Mouse (Mus musculus) stomach, embryonic 14.5 days (tissue): ENCODE measurements around the gene Col1a2. TPM values are rescaled to one million over a fixed set of nuclear protein-coding genes. Genes with fewer than 3 reads are reported as not detected.
A peak's percentile ranks its signal among the peaks of the same experiment; 100 is the strongest.

Experiments
- ATAC-seq: fragments of 200-750 bp; cut with Nextera tagmentation; 2 replicates; pipeline ENCODE4 v1.8.0; 2017; ENCODE audit warnings: low read depth, moderate TSS enrichment; ENCODE audit not compliant: insufficient number of reproducible peaks, insufficient read depth, low FRiP score
- H3K27ac ChIP-seq: fragments of 300-500 bp; sonication (generic); 2 replicates; pipeline ENCODE4 v1.5.1; 2014; ENCODE audit warnings: mild to moderate bottlenecking, low read length, moderate library complexity, mixed read lengths
- H3K27me3 ChIP-seq: fragments of 300-500 bp; sonication (generic); 2 replicates; pipeline ENCODE4 v1.6.1; 2014; ENCODE audit warnings: low read length, control low read depth, mixed read lengths; ENCODE audit not compliant: control insufficient read depth, insufficient read depth
- H3K36me3 ChIP-seq: fragments of 300-500 bp; sonication (generic); 2 replicates; pipeline ENCODE4 v1.6.1; 2014; ENCODE audit warnings: mild to moderate bottlenecking, control low read depth, low read length, moderate library complexity, mixed read lengths; ENCODE audit not compliant: control insufficient read depth, insufficient read depth
- H3K4me1 ChIP-seq: fragments of 300-500 bp; sonication (generic); 2 replicates; pipeline ENCODE4 v1.6.1; 2014; ENCODE audit warnings: low read length, control low read depth, mixed read lengths; ENCODE audit not compliant: control insufficient read depth, insufficient read depth
- H3K4me2 ChIP-seq: fragments of 300-500 bp; sonication (generic); replicated peaks from 2 replicates; pipeline ENCODE4 v1.6.1; 2014; ENCODE audit warnings: low read depth, low read length, control low read depth
- H3K4me3 ChIP-seq: fragments of 300-500 bp; sonication (generic); 2 replicates; pipeline ENCODE4 v1.5.1; 2014; ENCODE audit warnings: low read depth, low read length, control low read depth
- H3K9ac ChIP-seq: fragments of 300-500 bp; sonication (generic); replicated peaks from 2 replicates; pipeline ENCODE4 v1.6.1; 2014; ENCODE audit warnings: low read depth, mild to moderate bottlenecking, control low read depth, low read length, moderate library complexity, mixed read lengths
- H3K9me3 ChIP-seq: fragments of 300-500 bp; sonication (generic); 2 replicates; pipeline ENCODE4 v1.6.1; 2016; ENCODE audit warnings: low read depth, low read length, control low read depth; ENCODE audit not compliant: control insufficient read depth
- WGBS: fragments of 180-500 bp; shearing (Covaris S2); extraction: QIAGEN DNeasy Blood & Tissue Kit; methylation state at CpG from one replicate; pipeline ENCODE4 v1.1.7; 2014; 5-methylcytosine and 5-hydroxymethylcytosine counted together
- polyA plus RNA-seq: library from polyadenylated mRNA; unstranded; fragments of >200 nt; fragmentation: Nextera tagmentation; extraction: Ambion mirVana; gene quantifications from 2 replicates; pipeline ENCODE4 v1.2.1, GENCODE M21; 2014

Col1a2 gene
- polyA plus RNA-seq, 1 experiment from 2014 or later = 751 TPM

- no peak overlapping the region for H3K27ac ChIP-seq
- no peak overlapping the region for H3K4me3 ChIP-seq
- H3K9ac ChIP-seq = no peak overlapping the region
- no peaks in the 10 kb centered on the region for H3K9me3 ChIP-seq
- no peak overlapping the region for H3K4me2 ChIP-seq
- no peaks in the 10 kb centered on the region for H3K27me3 ChIP-seq
- H3K4me1 ChIP-seq = no peaks in the 10 kb centered on the region
- no peak for ATAC-seq
- WGBS = 51% methylated on average over 5 of the region's 5 CpGs
- no peaks in the 10 kb centered on the region for H3K36me3 ChIP-seq
Measured at GRCm38 (mm10) chr6:4579620-4580019, 75.0 kb downstream of the Col1a2 start.

GRCm38 (mm10) chr6:4583485-4583884, 78.9 kb downstream of the Col1a2 start:
- ATAC-seq = peak; percentile 79
- Histone ChIP-seq H3K27me3 (no peaks in the 10 kb centered on the region), H3K4me1 (no peaks in the 10 kb centered on the region), H3K9ac (no peak overlapping the region), H3K27ac (no peak overlapping the region), H3K36me3 (no peaks in the 10 kb centered on the region), H3K4me2 (no peak overlapping the region), H3K4me3 (no peak overlapping the region), H3K9me3 (no peaks in the 10 kb centered on the region)
- 36% methylated on average over 6 of the region's 6 CpGs for WGBS

GRCm38 (mm10) chr6:4587946-4588345, 83.3 kb downstream of the Col1a2 start:
- Histone ChIP-seq H3K27me3 (no peaks in the 10 kb centered on the region), H3K4me3 (no peak overlapping the region), H3K9me3 (no peaks in the 10 kb centered on the region), H3K27ac (no peak overlapping the region), H3K9ac (no peak overlapping the region), H3K36me3 (no peaks in the 10 kb centered on the region), H3K4me2 (no peak overlapping the region), H3K4me1 (no peaks in the 10 kb centered on the region)
- WGBS = 78% methylated on average over 4 of the region's 4 CpGs
- no peak for ATAC-seq

- WGBS = 92% methylated on average over 3 of the region's 3 CpGs
- no peaks in the 10 kb centered on the region for H3K4me1 ChIP-seq
- no peaks in the 10 kb centered on the region for H3K27me3 ChIP-seq
- no peak for ATAC-seq
- H3K4me3 ChIP-seq = no peak overlapping the region
- no peak overlapping the region for H3K9ac ChIP-seq
- H3K27ac ChIP-seq = no peak overlapping the region
- H3K4me2 ChIP-seq = no peak overlapping the region
- no peaks in the 10 kb centered on the region for H3K36me3 ChIP-seq
- no peaks in the 10 kb centered on the region for H3K9me3 ChIP-seq
Measured at GRCm38 (mm10) chr6:4588722-4589121, 84.1 kb downstream of the Col1a2 start.

GRCm38 (mm10) chr6:4590089-4590488, 85.5 kb downstream of the Col1a2 start:
- no peak overlapping the region for H3K27ac ChIP-seq
- no peaks in the 10 kb centered on the region for H3K27me3 ChIP-seq
- H3K9me3 ChIP-seq = no peaks in the 10 kb centered on the region
- 59% methylated on average over 8 of the region's 8 CpGs for WGBS
- H3K36me3 ChIP-seq = no peaks in the 10 kb centered on the region
- no peak overlapping the region for H3K4me3 ChIP-seq
- no peak for ATAC-seq
- H3K4me1 ChIP-seq = no peaks in the 10 kb centered on the region
- no peak overlapping the region for H3K4me2 ChIP-seq
- H3K9ac ChIP-seq = no peak overlapping the region

Other genes starting within 250 kb of the Col1a2 start
- 37.6 and 42.3 TPM in 2 replicates for gene Casd1, start 96.0 kb downstream of the Col1a2 start, polyA plus RNA-seq
- 65.5 and 67.5 TPM in 2 replicates for gene Sgce, start 242.4 kb downstream of the Col1a2 start, polyA plus RNA-seq
- gene Peg10, start 242.5 kb downstream of the Col1a2 start, polyA plus RNA-seq = 8.2 and 8.5 TPM in 2 replicates